Mouse (Mus musculus) Patski (cell line): ENCODE results near the gene Zfp637. TPM values are rescaled to one million over a fixed set of nuclear protein-coding genes. Genes with fewer than 3 reads are reported as not detected.

Experiments
- ATAC-seq: fragments of 100-300 bp; one replicate; pipeline ENCODE4 v1.8.0; 2021
- CTCF ChIA-PET: fragments of 350-600 bp; sonication (Branson Sonifier 250); formaldehyde crosslinking; loops from one replicate; lab custom pipeline; 2022; ENCODE audit warnings: inconsistent platforms; lab: Charles Lee
- POLR2A ChIA-PET: fragments of 350-600 bp; sonication (Branson Sonifier 250); formaldehyde crosslinking; loops from one replicate; lab custom pipeline; 2022; ENCODE audit warnings: antibody characterized with exemption, inconsistent platforms; lab: Charles Lee
- DNase-seq: peaks from one replicate; pipeline ENCODE4 v3.0.0-alpha.2; 2011; ENCODE audit warnings: low read depth, low spot score
- H3K27me3 ChIP-seq: fragments of 371-371 bp; one replicate; pipeline ENCODE4 v1.5.1; 2021
- CTCF ChIP-seq: fragments of 100-300 bp; IDR thresholded peaks from one replicate; pipeline ENCODE4 v1.5.1; 2021
- in situ Hi-C: fragments of 300-500 bp; cut with MboI; formaldehyde crosslinking; loops from 3 replicates; pipeline ENCODE4 v1.11.1; 2018; ENCODE audit warnings: low pct_unique_long_range_greater_than_20kb, mixed read lengths
- polyA plus RNA-seq: library from polyadenylated mRNA; unstranded; gene quantifications from one replicate; pipeline ENCODE4 v1.2.3, GENCODE M21; 2021

Gene Zfp637
- polyA plus RNA-seq, 1 experiment from 2014 or later, result 60.3 TPM

- DNase-seq (no peak), ATAC-seq (no peak)
- ChIA-PET POLR2A (no interaction called here), CTCF (interaction anchor here (1.2 to 1.4 kb wide), 3 partner anchors 11 to 17 kb away, joined by 3 to 4 read pairs (median 3); no protein-coding TSS in a partner anchor)
- no peak for TF ChIP-seq CTCF
- in situ Hi-C loops, result no loop called here
- H3K27me3 ChIP-seq, result no peaks in the 10 kb centered on the region
Measured at GRCm38 (mm10) chr6:117893435-117893834, 52.5 kb downstream of the Zfp637 start.

Other genes starting within 250 kb of the Zfp637 start
- 14.3 TPM for gene Zfp239, start 20.9 kb downstream of the Zfp637 start, polyA plus RNA-seq
- gene Hnrnpf, start 59.1 kb downstream of the Zfp637 start, polyA plus RNA-seq, result 521 TPM
- 0.28 TPM for gene Fxyd4, start 96.5 kb downstream of the Zfp637 start, polyA plus RNA-seq
- gene Rasgef1a, start 170.3 kb downstream of the Zfp637 start, polyA plus RNA-seq, result 0.05 TPM